Mouse (Mus musculus) testis, adult 2 months (tissue): ENCODE data around the gene Tsga10.

Experiments
- CTCF ChIP-seq: fragments of 200-500 bp; IDR thresholded peaks from 2 replicates; pipeline ENCODE4 v1.5.1; 2012; ENCODE audit warnings: low read depth, mild to moderate bottlenecking, inconsistent platforms, low read length, moderate library complexity; ENCODE audit not compliant: control insufficient read depth, insufficient read depth, insufficient replicate concordance
- POLR2A ChIP-seq: fragments of 200-500 bp; IDR thresholded peaks from 2 replicates; pipeline ENCODE4 v1.6.1; 2012; ENCODE audit warnings: low read depth, mild to moderate bottlenecking, inconsistent platforms, low read length, moderate library complexity; ENCODE audit not compliant: control insufficient read depth

GRCm38 (mm10) chr1:37725880-37726279, 140.3 kb downstream of the Tsga10 start:
- TF ChIP-seq POLR2A: no peak
- TF ChIP-seq CTCF: no peak
